Mouse (Mus musculus): ENCODE data around the gene Psme1. TPM values are rescaled to one million over a fixed set of nuclear protein-coding genes. Genes with fewer than 3 reads are reported as not detected.

Psme1 gene
- polyA plus RNA-seq, 1 experiment, result 71.9 TPM

GRCm38 (mm10) chr14:55598521-55599390 lies 20.8 kb downstream of the Psme1 start:
- no peak for DNase-seq (ENCODE audit: low read depth)

GRCm38 (mm10) chr14:55603271-55603632 lies 25.3 kb downstream of the Psme1 start, which contains the start of gene Irf9:
TSS of gene Irf9 (plus strand) at chr14:55603571.
- DNase-seq (ENCODE audit: low read depth), result no peak

- DNase-seq (ENCODE audit: low read depth), result peak; percentile 65
Observed at GRCm38 (mm10) chr14:55603633-55604576, 26.0 kb downstream of the Psme1 start.

DNA sequence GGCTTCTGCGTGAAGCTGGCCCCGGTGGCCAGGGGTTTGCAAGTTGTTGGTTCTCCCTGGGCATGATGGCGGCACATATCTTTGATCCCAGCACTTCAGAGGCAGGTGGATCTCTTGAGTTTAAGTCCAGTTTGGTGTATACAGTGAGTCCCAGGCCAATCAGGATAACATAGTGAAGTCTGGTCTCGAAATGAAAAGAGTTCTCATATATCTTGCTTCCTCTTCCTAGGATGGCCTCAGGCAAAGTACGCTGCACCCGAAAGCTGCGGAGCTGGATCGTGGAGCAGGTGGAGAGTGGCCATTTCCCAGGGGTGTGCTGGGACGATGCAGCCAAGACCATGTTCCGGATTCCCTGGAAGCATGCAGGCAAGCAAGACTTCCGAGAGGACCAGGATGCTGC lies 26.9 kb downstream of the Psme1 start:
- DNase-seq (ENCODE audit: low read depth), result no peak

GRCm38 (mm10) chr14:55605743-55606459 lies 28.0 kb downstream of the Psme1 start:
- DNase-seq (ENCODE audit: low read depth), result no peak

DNA sequence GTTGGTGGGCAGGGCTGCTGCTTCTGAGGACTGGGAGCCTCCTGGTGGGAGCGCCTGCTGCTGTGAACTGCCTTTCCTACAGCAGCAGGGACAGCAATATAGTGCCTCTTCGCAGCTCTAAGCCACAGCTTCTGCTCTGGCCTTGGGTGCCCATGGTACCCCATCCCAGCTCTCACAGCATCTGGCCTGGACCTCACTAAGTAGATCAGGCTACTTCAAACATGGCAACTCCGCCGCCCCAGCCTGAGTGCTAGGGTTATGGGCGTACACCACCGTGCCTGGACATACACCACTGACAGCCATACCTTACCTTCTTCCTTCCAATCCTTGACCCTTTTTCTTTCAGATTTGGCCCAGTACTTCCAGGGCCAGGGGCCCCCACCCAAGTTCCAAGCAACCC lies 30.4 kb downstream of the Psme1 start:
- no peak for DNase-seq (ENCODE audit: low read depth)

- no peak for DNase-seq (ENCODE audit: low read depth)
Observed at GRCm38 (mm10) chr14:55613346-55613745, 35.4 kb downstream of the Psme1 start.

- DNase-seq (ENCODE audit: low read depth), result no peak
Observed at GRCm38 (mm10) chr14:55614565-55615178, 36.7 kb downstream of the Psme1 start.

DNA sequence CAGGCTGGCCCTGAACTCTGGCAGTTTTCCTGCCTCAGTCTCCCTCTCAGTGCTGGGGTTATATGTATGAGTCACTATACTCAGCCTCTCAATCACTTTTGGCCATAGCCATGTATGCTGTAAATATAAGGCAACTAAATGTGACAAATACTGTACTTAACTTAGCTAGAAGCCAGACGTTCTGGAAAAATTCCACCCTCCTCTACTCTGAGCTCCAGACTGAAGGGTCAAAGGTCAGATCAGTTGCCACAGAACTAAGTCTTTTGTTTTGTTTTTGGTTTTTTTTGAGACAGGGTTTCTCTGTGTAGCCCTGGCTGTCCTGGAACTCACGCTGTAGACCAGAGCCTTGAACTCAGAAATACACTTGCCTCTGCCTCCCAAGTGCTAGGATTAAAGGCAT lies 38.0 kb downstream of the Psme1 start:
- no peak for DNase-seq (ENCODE audit: low read depth)

GRCm38 (mm10) chr14:55616844-55617243 lies 38.9 kb downstream of the Psme1 start:
- no peak for DNase-seq (ENCODE audit: low read depth)

GRCm38 (mm10) chr14:55617822-55618221 lies 39.9 kb downstream of the Psme1 start, which contains the start of gene Rec8:
TSS of gene Rec8 (plus strand) at chr14:55618037.
- DNase-seq (ENCODE audit: low read depth), result no peak

DNA sequence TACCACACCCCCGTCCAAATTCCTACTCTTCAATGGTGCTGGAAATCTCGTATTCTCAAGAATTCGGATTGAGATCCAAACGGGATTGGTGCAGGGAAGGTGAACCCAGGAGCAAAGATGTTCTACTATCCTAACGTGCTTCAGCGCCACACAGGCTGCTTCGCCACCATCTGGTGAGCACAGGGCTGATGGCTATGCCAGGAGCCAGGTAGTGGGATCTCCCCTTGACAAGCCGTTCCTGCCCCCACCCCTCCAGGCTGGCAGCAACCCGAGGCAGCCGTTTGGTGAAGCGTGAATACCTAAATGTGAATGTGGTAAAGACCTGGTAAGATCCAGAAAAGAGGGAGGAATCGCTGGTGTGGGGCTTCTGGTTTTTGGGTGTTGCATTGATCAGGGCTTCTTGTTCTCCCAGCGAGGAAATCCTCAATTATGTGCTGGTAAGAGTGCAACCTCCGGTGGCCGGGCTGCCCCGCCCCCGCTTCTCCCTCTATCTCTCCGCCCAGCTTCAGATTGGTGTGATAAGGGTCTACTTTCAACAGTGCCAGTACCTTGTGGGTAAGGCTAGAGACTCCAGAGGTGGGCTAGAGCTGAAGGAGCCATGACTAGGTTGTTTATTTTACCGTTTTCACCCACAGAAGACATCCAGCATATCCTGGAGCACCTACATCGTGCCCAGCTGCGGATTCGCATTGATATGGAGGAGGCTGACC lies 40.7 kb downstream of the Psme1 start:
- DNase-seq (ENCODE audit: low read depth), result no peak

DNA sequence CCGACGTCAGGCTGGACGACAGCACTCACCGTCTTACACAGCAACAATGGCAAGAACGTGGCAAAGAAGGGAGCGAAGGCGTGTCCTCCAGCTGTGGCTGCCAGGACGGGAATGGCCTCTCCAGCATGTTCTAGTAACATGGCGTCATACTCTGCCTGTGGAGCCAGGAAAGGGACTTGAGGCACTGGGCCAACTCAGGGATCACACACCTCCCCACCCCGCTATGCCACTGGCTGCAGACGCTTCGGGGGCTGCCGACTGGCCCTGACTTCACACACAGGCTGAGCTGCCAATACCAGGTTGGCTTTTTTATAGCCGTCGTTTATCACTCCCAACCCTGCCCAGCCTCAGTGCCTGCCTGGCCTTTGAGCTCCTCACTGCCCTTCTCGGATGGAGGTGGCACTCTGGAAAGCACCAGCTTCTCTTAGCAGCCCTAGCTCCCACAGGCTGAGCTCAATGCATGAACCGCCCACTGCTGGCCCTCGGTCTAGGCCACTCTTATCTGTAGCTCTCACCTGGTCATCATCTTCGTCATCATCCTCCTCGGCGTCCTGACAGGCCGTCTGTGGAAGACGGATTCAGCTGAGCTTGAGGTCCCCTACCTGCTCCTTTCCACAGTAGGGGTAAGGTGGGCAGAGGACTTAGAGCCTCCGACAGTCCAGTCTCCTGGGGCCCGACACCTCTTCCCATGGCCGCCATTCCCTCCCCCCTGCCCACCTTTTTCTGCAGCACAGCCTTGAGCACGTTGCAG lies 50.3 kb downstream of the Psme1 start:
- DNase-seq (ENCODE audit: low read depth), result no peak

DNA sequence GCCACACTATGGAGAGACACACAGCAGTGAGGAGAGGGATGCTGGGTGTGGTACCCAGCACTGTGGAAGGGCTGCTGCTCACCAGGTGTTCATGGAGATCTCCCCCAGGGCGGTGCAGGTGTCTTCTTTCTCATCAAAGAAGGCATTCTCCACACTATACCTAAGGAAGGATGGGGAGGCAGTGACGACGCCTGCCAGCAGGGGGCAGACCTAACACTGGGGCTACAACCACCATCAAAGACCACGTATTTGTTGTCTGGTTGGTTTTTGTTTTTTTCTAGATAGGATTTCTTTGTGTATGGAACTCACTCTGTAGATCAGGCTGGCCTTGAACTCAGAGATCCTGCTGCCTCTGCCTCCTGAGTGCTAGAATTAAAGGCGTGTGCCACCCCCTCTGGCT lies 51.4 kb downstream of the Psme1 start:
- DNase-seq (ENCODE audit: low read depth), result no peak

Other genes with a start within 250 kb of the Psme1 start
- 59.9 and 69.7 TPM in 2 replicates for gene Dhrs4, start 99.4 kb upstream of the Psme1 start, polyA plus RNA-seq (2012; rRNA removed)
- gene Carmil3, start 87.5 kb upstream of the Psme1 start, polyA plus RNA-seq (2012; rRNA removed), result 2.2 and 2.5 TPM in 2 replicates
- gene Cpne6, start 67.7 kb upstream of the Psme1 start, polyA plus RNA-seq (2012; rRNA removed), result 0.39 and 0.74 TPM in 2 replicates
- gene Nrl, start 53.1 kb upstream of the Psme1 start, polyA plus RNA-seq (2012; rRNA removed), result not detected in 2 replicates
- 46.6 and 53.5 TPM in 2 replicates for gene Pck2, start 37.9 kb upstream of the Psme1 start, polyA plus RNA-seq (2012; rRNA removed)
- gene Dcaf11, start 18.1 kb upstream of the Psme1 start, polyA plus RNA-seq (2012; rRNA removed), result 186 and 207 TPM in 2 replicates
- 5.5 and 6.6 TPM in 2 replicates for gene A730061H03Rik, start 17.7 kb upstream of the Psme1 start, polyA plus RNA-seq (2012; rRNA removed)
- gene Fitm1, start 2.5 kb upstream of the Psme1 start, polyA plus RNA-seq (2012; rRNA removed), result 1.6 and 4.0 TPM in 2 replicates
- gene Emc9, start 7.2 kb downstream of the Psme1 start, polyA plus RNA-seq (2012; rRNA removed), result 37.4 and 62.0 TPM in 2 replicates
- 85.1 and 122 TPM in 2 replicates for gene Psme2, start 13.0 kb downstream of the Psme1 start, polyA plus RNA-seq (2012; rRNA removed)
- 29.9 and 31.3 TPM in 2 replicates for gene Rnf31, start 13.6 kb downstream of the Psme1 start, polyA plus RNA-seq (2012; rRNA removed)
- gene Irf9, start 25.4 kb downstream of the Psme1 start, polyA plus RNA-seq (2012; rRNA removed), result 63.1 and 66.8 TPM in 2 replicates
- 8.0 and 30.7 TPM in 2 replicates for gene Rec8, start 39.9 kb downstream of the Psme1 start, polyA plus RNA-seq (2012; rRNA removed)
- 93.1 and 112 TPM in 2 replicates for gene Ipo4, start 57.8 kb downstream of the Psme1 start, polyA plus RNA-seq (2012; rRNA removed)
- 3.5 and 4.7 TPM in 2 replicates for gene Gm49378, start 59.8 kb downstream of the Psme1 start, polyA plus RNA-seq (2012; rRNA removed)
- 103 and 117 TPM in 2 replicates for gene Tm9sf1, start 65.7 kb downstream of the Psme1 start, polyA plus RNA-seq (2012; rRNA removed)
- 4.4 and 4.6 TPM in 2 replicates for gene Tssk4, start 72.1 kb downstream of the Psme1 start, polyA plus RNA-seq (2012; rRNA removed)
- 33.1 and 34.8 TPM in 2 replicates for gene Mdp1, start 82.4 kb downstream of the Psme1 start, polyA plus RNA-seq (2012; rRNA removed)
- 17.9 and 24.6 TPM in 2 replicates for gene Gmpr2, start 93.8 kb downstream of the Psme1 start, polyA plus RNA-seq (2012; rRNA removed)
- 262 and 441 TPM in 2 replicates for gene Nedd8, start 94.0 kb downstream of the Psme1 start, polyA plus RNA-seq (2012; rRNA removed)
- 12.3 and 12.4 TPM in 2 replicates for gene Tinf2, start 103.7 kb downstream of the Psme1 start, polyA plus RNA-seq (2012; rRNA removed)
- gene Tgm1, start 135.8 kb downstream of the Psme1 start, polyA plus RNA-seq (2012; rRNA removed), result 4.3 and 4.4 TPM in 2 replicates
- 48.4 and 49.0 TPM in 2 replicates for gene Rabggta, start 144.1 kb downstream of the Psme1 start, polyA plus RNA-seq (2012; rRNA removed)
- 92.5 and 99.0 TPM in 2 replicates for gene Dhrs1, start 167.6 kb downstream of the Psme1 start, polyA plus RNA-seq (2012; rRNA removed)
- 16.7 and 18.1 TPM in 2 replicates for gene Nop9, start 167.6 kb downstream of the Psme1 start, polyA plus RNA-seq (2012; rRNA removed)
- gene Cideb, start 180.3 kb downstream of the Psme1 start, polyA plus RNA-seq (2012; rRNA removed), result 5.9 and 8.3 TPM in 2 replicates
- 1.5 and 2.2 TPM in 2 replicates for gene Ltb4r2, start 183.3 kb downstream of the Psme1 start, polyA plus RNA-seq (2012; rRNA removed)
- gene Ltb4r1, start 187.8 kb downstream of the Psme1 start, polyA plus RNA-seq (2012; rRNA removed), result 3.8 and 4.6 TPM in 2 replicates
- gene Adcy4, start 206.0 kb downstream of the Psme1 start, polyA plus RNA-seq (2012; rRNA removed), result 12.6 and 13.6 TPM in 2 replicates
- 9.1 and 10.7 TPM in 2 replicates for gene Ripk3, start 210.7 kb downstream of the Psme1 start, polyA plus RNA-seq (2012; rRNA removed)
- gene Nfatc4, start 245.0 kb downstream of the Psme1 start, polyA plus RNA-seq (2012; rRNA removed), result 12.1 and 12.7 TPM in 2 replicates